8 mouse cellular contexts compared by ENCODE assay signal in the genomic region with DNA sequence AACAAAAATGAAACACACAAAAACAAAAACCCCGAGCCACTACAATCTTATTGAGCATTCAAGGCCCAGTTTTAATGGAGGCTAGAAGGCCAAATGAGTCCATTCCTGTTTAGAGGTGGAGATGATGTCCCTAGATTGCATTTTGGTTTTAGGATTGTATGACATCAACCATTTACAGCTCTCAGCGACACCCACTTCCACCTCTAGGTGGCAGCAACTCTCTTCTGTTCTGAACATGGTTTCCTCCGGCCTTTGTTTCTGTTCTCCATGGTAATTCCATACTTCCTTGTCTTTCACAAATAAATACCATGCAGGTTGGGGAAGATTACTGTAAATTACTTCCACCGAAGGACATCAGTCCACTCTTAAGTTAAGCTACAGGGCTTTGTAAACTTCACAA.
DNase-seq lines count a peak whose midpoint lies in the region; ATAC-seq and TF ChIP-seq lines count a peak whose summit lies in the region.

No protein-coding gene starts in this region.

- H3K9me3 ChIP-seq in MEL (replicated peaks; ENCODE audit: insufficient read depth, low read length): no peaks in the 10 kb centered on the region

- peak; percentile 64 for DNase-seq in MEL (ENCODE audit: low read depth, low spot score)
- peak; percentile 85 for DNase-seq in brain, adult 2 months (ENCODE audit: low read depth, low spot score)
- DNase-seq in heart, postnatal 36 days: peak; percentile 56 to 73
- DNase-seq in layer of hippocampus, adult 18-20 months (ENCODE audit: low spot score in 2 of 2): peak; percentile 51 to 91
- peak; percentile 80 for DNase-seq in lung, postnatal 10 days
- peak; percentile 71 for DNase-seq in retina, postnatal 7 days (ENCODE audit: low read depth, low spot score)

- H3K36me3 ChIP-seq in MEL (ENCODE audit: control insufficient read depth in 1 of 2, insufficient read depth in 2 of 2, low read length in 2 of 2): no peaks in the 10 kb centered on the region

- no peak overlapping the region for H3K9ac ChIP-seq in MEL (ENCODE audit: control insufficient read depth, low read depth, low read length, poor library complexity, severe bottlenecking)

- H3K4me1 ChIP-seq in MEL (ENCODE audit: control insufficient read depth in 1 of 2, insufficient read depth in 2 of 2, low read length in 2 of 2): no peaks in the 10 kb centered on the region
- no peaks in the 10 kb centered on the region for H3K4me1 ChIP-seq in embryonic fibroblast, embryonic 13.5 days (ENCODE audit: control insufficient read depth, insufficient read depth, low read length)

- no peak for ATAC-seq in erythroblast, adult 5-6 weeks (replicated peaks; ENCODE audit: low FRiP score, poor library complexity, severe bottlenecking)

- TF ChIP-seq RAD21 in MEL (IDR thresholded peaks at IDR 0.05; ENCODE audit: low read depth, low read length): peak; percentile 87

- H3K79me2 ChIP-seq in MEL (ENCODE audit: control insufficient read depth, insufficient read depth, low read length, poor library complexity): no peaks in the 10 kb centered on the region

- H3K27me3 ChIP-seq in MEL (ENCODE audit: control insufficient read depth in 1 of 2, insufficient read depth in 2 of 2, low read length in 2 of 2): no peaks in the 10 kb centered on the region

- no peak for TF ChIP-seq EP300 in MEL (IDR thresholded peaks at IDR 0.05; ENCODE audit: low read depth in 1 of 2, low read length in 2 of 2)

- intact Hi-C loops in heart, postnatal 36 days (cut with DNase I): loop anchor here (1.0 to 10.0 kb wide), 8 partner anchors 75 to 1497 kb away; no protein-coding TSS in a partner anchor

- no peak overlapping the region for H3K27ac ChIP-seq in MEL (ENCODE audit: control insufficient read depth, low read depth, low read length)
- H3K27ac ChIP-seq in embryonic fibroblast, embryonic 13.5 days (ENCODE audit: insufficient read depth, low read length): no peak overlapping the region

- peak overlapping the region in 1 of 2 experiments; percentile 58; a peak in 2 of 4 replicates for H3K4me3 ChIP-seq in MEL (ENCODE audit: control insufficient read depth in 1 of 2, insufficient read depth in 1 of 2, low read depth in 2 of 2, low read length in 2 of 2)
- H3K4me3 ChIP-seq in embryonic fibroblast, embryonic 13.5 days (ENCODE audit: insufficient read depth, low read length): no peak overlapping the region

- peak; percentile 66 to 84 (median 75) for TF ChIP-seq CTCF in MEL (IDR thresholded peaks at IDR 0.05 in 2 of 3, conservative IDR thresholded peaks at IDR 0.05 in 1 of 3; ENCODE audit: control insufficient read depth in 1 of 3, insufficient read depth in 1 of 3, low read depth in 2 of 3, low read length in 3 of 3, poor library complexity in 1 of 3, severe bottlenecking in 1 of 3)
- peak; percentile 37; the same call in 1 of the 2 replicates for TF ChIP-seq CTCF in embryonic fibroblast, embryonic 13.5 days (IDR thresholded peaks at IDR 0.05; ENCODE audit: borderline replicate concordance, insufficient read depth, low read length)

- TF ChIP-seq POLR2A in MEL (IDR thresholded peaks at IDR 0.05; ENCODE audit: control insufficient read depth in 1 of 2, insufficient read depth in 1 of 2, low read depth in 1 of 2, low read length in 2 of 2, poor library complexity in 1 of 2): no peak
- no peak for TF ChIP-seq POLR2A in embryonic fibroblast, embryonic 13.5 days (IDR thresholded peaks at IDR 0.05; ENCODE audit: low read depth, low read length)

TF ChIP-seq in MEL, 35 proteins besides CTCF, POLR2A, EP300 and RAD21:
- peak; percentile 66 for TF ChIP-seq SMC3 (IDR thresholded peaks at IDR 0.05; ENCODE audit: low read depth, low read length)
- TF ChIP-seq RCOR1 (IDR thresholded peaks at IDR 0.05; ENCODE audit: low read depth, low read length): no peak
- TF ChIP-seq POLR2AphosphoS2 (IDR thresholded peaks at IDR 0.05; ENCODE audit: low read length): no peak
- TF ChIP-seq ZC3H11A (IDR thresholded peaks at IDR 0.05; ENCODE audit: low read depth, low read length): peak; percentile 69
